ENCODE assay signal across 21 mouse cellular contexts in the genomic region with DNA sequence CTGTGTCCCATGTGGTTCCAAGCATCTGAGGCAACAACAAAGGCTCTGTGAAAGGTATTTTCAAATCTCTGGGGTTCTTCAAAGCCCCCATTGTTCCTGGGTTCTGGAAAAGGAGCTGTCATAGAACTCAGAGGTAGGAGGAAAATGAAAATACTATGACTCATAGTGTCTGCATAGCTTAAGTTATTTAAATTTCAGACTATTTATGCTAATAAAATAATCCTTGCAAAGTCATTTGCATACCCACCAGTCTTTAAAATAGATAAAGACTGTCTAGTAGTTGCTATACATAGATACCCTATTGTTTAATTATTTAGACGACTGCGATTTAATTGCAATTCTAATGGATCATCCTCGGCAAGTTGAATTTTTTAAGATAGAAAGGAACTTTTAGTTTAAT.
"Had no signal": no experiment of that assay in that cellular context is flagged by ENCODE, and none has a peak within 500 bp of the region (broad histone marks: within the 10 kb centered on the region; RNA-seq: fewer than 3 reads in every experiment).

No protein-coding gene starts in this region.

- H3K4me2 ChIP-seq: limb, embryonic 12.5 days; limb, embryonic 15.5 days; liver, embryonic 11.5 days; lung, embryonic 14.5 days; stomach, embryonic 15.5 days had no signal

- ATAC-seq: intestine, embryonic 16.5 days; liver, postnatal 0 days; lung, postnatal 0 days had no signal

- H3K9me3 ChIP-seq: limb, embryonic 12.5 days; limb, embryonic 15.5 days; megakaryocyte, embryonic 14.5 days; midbrain, embryonic 10.5 days; stomach, embryonic 15.5 days had no signal

- H3K27me3 ChIP-seq: limb, embryonic 12.5 days; limb, embryonic 15.5 days; megakaryocyte, embryonic 14.5 days; stomach, embryonic 15.5 days had no signal

- H3K36me3 ChIP-seq: limb, embryonic 12.5 days; limb, embryonic 15.5 days; midbrain, embryonic 10.5 days; stomach, embryonic 15.5 days had no signal

- H3K4me1 ChIP-seq: limb, embryonic 12.5 days; limb, embryonic 15.5 days; megakaryocyte, embryonic 14.5 days; midbrain, embryonic 10.5 days; stomach, embryonic 15.5 days had no signal

- DNase-seq: kidney, adult 18-20 months; kidney, adult 9 months; kidney, postnatal 14 days; kidney, postnatal 4 days; liver, postnatal 0 days; lung, embryonic 14.5 days; lung, postnatal 36 days; midbrain, embryonic 14.5 days; right cerebral cortex, postnatal 25 days; spleen, adult 18-20 months; thymus, postnatal 25 days had no signal

- H3K27ac ChIP-seq: left cerebral cortex, adult 2 months; limb, embryonic 12.5 days; limb, embryonic 15.5 days; liver, embryonic 14.5 days; midbrain, embryonic 10.5 days; stomach, embryonic 15.5 days had no signal

- H3K9ac ChIP-seq: limb, embryonic 12.5 days; limb, embryonic 15.5 days; liver, embryonic 14.5 days; liver, postnatal 0 days; lung, embryonic 14.5 days; stomach, embryonic 15.5 days had no signal

- H3K4me3 ChIP-seq: left cerebral cortex, adult 2 months; limb, embryonic 12.5 days; limb, embryonic 15.5 days; megakaryocyte, embryonic 14.5 days; midbrain, embryonic 10.5 days; stomach, embryonic 15.5 days had no signal
